Mouse (Mus musculus) stomach, postnatal 0 days (tissue): ENCODE measurements around the gene Asb16.

Experiments used
- CTCF ChIP-seq: IDR thresholded peaks from 2 replicates; pipeline ENCODE4 v1.5.1; 2016; ENCODE audit warnings: antibody characterized with exemption, low read depth, mild to moderate bottlenecking, moderate library complexity
- EP300 ChIP-seq: optimal IDR thresholded peaks from 2 replicates; pipeline ENCODE3; 2016; ENCODE audit warnings: antibody characterized with exemption

DNA sequence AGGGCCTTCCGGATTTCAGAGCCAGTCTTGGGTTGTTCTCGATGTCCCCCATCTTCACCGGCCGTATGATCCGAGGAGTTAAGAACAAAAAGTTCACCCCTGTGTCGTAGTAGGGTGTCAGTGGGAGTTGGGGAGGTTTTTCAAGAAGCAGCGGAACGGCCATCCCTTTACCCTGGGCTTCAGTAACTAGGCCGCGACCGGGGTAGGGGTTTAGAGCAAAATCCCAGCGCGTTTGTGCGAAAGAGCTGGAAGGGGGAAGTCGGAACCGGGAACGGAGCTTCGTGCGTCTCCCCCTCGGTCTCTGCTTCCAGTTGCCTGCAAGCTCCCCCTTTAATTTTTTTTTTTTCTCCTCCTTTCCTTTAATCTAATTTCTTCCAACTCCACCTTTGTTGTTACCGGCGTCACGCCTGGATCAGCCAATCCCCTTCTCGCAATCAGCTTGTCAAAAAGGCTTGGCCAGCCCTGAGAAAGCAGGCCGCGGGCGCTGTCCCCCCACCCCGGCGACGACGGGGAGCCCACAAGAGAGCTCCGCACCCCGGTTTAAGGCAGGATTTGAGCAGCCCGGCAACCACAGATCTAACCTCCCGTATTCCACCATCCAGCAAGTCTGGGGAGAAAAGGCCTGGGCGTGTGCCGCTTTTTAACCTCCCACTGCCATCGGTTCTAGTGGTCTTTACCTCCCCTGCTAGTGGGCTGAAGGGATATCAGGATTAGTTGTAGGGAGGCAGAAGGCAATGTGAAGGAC, 51.6 kb downstream of the Asb16 start:
- TF ChIP-seq EP300 (no peak), CTCF (no peak)
